Mouse (Mus musculus) cerebellum, adult 2 months (tissue): ENCODE measurements at regions not wholly inside any gene's neighbourhood (a gene's known extent, or its start where the extent isn't known, plus 50 kb on each side); places are given as distances from the start of the nearest gene placed in this dataset.
A peak's percentile ranks its signal among the peaks of the same experiment; 100 is the strongest.

Source experiments
- DNase-seq, 2 experiments: peaks; one replicate each; pipeline ENCODE4 v3.0.0; 2021
- H3K27ac ChIP-seq: fragments of 200-500 bp; 2 replicates; pipeline ENCODE4 v1.5.1; 2012; ENCODE audit warnings: low read length, control low read depth, inconsistent platforms; ENCODE audit not compliant: insufficient read depth
- H3K27me3 ChIP-seq: fragments of 200-500 bp; 2 replicates; pipeline ENCODE4 v1.6.1; 2012; ENCODE audit warnings: inconsistent platforms, mild to moderate bottlenecking, low read length, moderate library complexity; ENCODE audit not compliant: control insufficient read depth, insufficient read depth
- H3K4me1 ChIP-seq: fragments of 200-500 bp; 2 replicates; pipeline ENCODE4 v1.6.1; 2011; ENCODE audit warnings: low read length; ENCODE audit not compliant: control insufficient read depth, insufficient read depth
- H3K4me3 ChIP-seq: fragments of 200-500 bp; replicated peaks from 2 replicates; pipeline ENCODE3; 2011; ENCODE audit warnings: mild to moderate bottlenecking, low read depth, low read length, control low read depth; ENCODE audit not compliant: insufficient read depth
- CTCF ChIP-seq: fragments of 200-500 bp; IDR thresholded peaks from 2 replicates; pipeline ENCODE4 v1.5.1; 2011; ENCODE audit warnings: low read depth, mild to moderate bottlenecking, control low read depth, low read length, moderate library complexity, borderline replicate concordance; ENCODE audit not compliant: insufficient read depth
- POLR2A ChIP-seq: fragments of 200-500 bp; IDR thresholded peaks from 2 replicates; pipeline ENCODE4 v1.6.1; 2011; ENCODE audit warnings: low read length, control low read depth, borderline replicate concordance; ENCODE audit not compliant: insufficient read depth
- WGBS: fragments of 180-500 bp; shearing (Covaris S2); methylation state at CpG from one replicate; pipeline ENCODE4 v1.1.7; 2018; 5-methylcytosine and 5-hydroxymethylcytosine counted together

DNA sequence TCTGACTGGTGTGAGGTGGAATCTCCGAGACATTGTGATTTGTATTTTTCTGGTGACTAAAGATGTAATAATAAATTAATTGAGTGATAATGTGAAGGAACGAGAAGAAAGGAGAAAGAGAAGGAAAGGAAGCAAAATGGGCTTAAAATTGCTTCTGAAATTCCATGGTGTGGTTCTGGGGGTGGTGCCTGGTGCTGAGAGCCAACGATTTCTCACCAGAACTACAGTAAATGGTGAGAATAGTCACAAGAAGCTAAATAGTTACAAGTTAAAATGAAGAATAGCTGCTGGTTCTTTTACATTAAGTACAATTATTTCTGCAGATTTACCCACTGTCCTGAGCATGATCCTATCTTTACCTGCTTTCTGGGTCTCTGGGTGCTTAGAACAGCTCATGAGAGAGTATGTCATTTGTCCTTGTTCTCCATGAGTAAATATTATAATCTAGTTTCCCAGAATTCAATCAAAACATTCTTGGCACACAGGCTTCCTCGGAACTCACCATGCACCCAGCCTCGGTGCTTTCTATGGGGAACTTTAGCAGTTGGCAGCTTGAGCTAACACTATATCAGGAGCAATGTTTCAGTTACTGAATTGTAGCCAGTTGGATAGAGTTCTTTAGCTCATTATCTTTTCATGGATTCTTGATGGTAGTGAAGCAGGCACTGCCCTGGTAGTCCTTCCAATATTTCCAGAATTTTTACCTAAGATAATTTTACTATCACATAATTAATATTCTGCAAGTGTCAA lies 1198.6 kb downstream of the Epha7 start:
- Histone ChIP-seq H3K27me3 (no peaks in the 10 kb centered on the region), H3K4me3 (no peak overlapping the region), H3K27ac (no peak overlapping the region), H3K4me1 (no peaks in the 10 kb centered on the region)
- WGBS = 49% methylated on average over 5 of the region's 5 CpGs
- DNase-seq = no peak
- TF ChIP-seq POLR2A = no peak
- TF ChIP-seq CTCF = no peak

DNA sequence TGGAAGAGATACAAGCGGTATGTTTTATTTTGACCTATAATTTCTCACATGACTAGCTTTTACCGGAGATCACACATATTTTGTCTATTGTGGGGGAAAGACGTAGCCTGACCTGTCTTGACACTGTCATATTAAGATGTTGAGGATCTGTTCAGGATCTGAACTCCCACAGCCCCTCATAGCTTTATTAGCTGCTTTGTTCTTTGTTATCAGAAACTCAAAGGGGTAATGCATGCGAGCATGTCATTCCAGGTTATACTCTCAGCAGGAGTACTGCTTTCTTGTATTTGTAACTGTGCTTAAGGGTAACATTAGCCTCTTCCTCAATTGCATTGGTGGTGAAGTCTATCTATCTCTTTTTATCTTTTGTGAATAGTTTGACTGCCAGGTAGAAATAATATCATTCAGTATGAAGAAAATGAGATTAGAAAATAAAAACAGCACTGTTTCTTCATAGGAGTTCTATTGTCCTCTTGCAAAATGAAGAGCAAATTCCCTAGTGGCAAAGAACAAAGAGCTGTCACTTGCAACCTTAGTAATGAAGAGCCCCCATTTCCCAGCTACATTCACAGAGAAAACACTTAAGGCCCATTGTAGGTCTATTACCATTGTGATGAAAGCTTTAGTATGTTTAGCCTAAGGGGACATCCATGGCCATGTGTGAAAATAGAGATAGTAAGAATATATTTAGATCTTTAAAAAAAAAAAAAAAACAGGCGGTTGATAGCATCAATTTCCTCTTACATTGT lies 1226.7 kb downstream of the Epha7 start:
- DNase-seq = no peak
- H3K4me1 ChIP-seq = no peaks in the 10 kb centered on the region
- 57% methylated on average over 5 of the region's 5 CpGs for WGBS
- TF ChIP-seq CTCF = no peak
- no peak for TF ChIP-seq POLR2A
- H3K4me3 ChIP-seq = no peak overlapping the region
- H3K27me3 ChIP-seq = no peaks in the 10 kb centered on the region
- H3K27ac ChIP-seq = no peak overlapping the region

DNA sequence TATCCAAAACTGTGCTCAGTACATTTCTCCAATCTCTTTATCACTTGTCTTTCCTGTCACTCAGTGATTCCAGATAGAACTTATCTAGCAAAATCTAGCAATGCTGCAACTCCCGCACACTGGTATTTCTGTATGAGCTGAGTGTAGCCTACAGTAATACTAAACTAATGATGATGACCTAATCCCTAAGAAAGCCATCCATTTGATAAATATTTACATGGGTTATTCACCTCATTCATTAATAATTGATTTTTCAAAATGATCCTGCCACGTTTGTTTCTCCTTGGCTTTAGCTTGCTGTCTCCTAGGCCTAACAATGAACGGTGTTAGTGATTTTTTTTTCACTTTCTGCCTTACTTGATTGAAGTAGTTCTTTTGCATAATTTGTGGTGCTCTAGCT lies 1252.1 kb downstream of the Epha7 start:
- Histone ChIP-seq H3K27me3 (no peaks in the 10 kb centered on the region), H3K4me3 (no peak overlapping the region), H3K27ac (no peak overlapping the region), H3K4me1 (no peaks in the 10 kb centered on the region)
- no peak for DNase-seq
- TF ChIP-seq POLR2A (no peak), CTCF (no peak)
- WGBS = 92% methylated on average over 3 of the region's 3 CpGs

DNA sequence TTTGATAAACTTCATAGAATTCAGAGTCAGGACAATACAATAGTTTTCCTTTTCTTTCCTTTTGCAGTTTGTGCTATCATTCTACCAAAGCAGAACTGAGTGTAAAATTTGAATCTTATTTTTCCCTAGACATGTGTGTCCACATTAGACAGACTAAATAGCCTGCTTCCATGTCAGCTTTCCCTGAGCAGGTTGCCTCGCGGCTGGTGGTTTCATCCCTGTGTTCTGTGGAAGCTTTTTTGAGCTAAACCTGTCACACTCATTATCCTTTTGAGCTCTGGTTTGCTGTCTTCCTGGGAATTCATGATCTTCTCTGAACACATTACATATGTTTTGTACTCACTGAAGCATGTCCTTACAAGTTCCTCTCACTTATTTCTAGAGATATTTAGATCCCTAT lies 1286.2 kb downstream of the Epha7 start:
- Histone ChIP-seq H3K4me1 (no peaks in the 10 kb centered on the region), H3K27ac (no peak overlapping the region), H3K27me3 (no peaks in the 10 kb centered on the region), H3K4me3 (no peak overlapping the region)
- TF ChIP-seq POLR2A (no peak), CTCF (no peak)
- WGBS = 54% methylated on average over 2 of the region's 2 CpGs
- peak; percentile 11 to 50 for DNase-seq

DNA sequence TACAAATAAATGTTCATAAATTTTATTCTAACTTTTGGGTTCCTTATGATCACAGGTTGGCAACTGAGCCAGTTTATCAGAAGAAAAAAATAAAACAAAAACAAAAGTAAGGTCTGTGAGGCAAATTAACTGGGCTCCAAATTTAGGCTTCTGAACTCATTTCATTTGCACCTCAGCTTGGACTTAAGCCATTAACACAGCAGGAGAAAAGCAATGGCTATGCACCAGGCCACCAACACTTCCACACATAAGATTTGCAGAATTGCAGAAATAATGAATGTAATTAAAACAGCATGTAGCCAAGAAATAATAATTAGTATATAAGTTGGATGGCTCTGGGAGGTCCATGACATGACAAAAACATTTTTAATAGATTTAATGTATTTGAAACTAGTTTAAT lies 1320.1 kb downstream of the Epha7 start:
- Histone ChIP-seq H3K4me3 (no peak overlapping the region), H3K27me3 (no peaks in the 10 kb centered on the region), H3K4me1 (no peaks in the 10 kb centered on the region), H3K27ac (no peak overlapping the region)
- DNase-seq = peak; percentile 6 to 54
- no peak for TF ChIP-seq POLR2A
- TF ChIP-seq CTCF = no peak
